Mouse (Mus musculus) hematopoietic stem cell, adult 5-6 weeks (primary cell): ENCODE data around the gene C1qtnf6. TPM values are rescaled to one million over a fixed set of nuclear protein-coding genes. Genes with fewer than 3 reads are reported as not detected.

Source experiments
- ATAC-seq, 2 experiments: fragments of 125-278 bp in 1 of 2; replicated peaks in 1 of 2; 2 replicates each; pipeline ENCODE4 v1.8.0; 2016 to 2017; ENCODE audit warnings: inconsistent platforms in 2 of 2, mild to moderate bottlenecking in 2 of 2, moderate number of reproducible peaks in 2 of 2, low read depth in 1 of 2, moderate TSS enrichment in 1 of 2; ENCODE audit not compliant: low FRiP score in 2 of 2, poor library complexity in 2 of 2, severe bottlenecking in 2 of 2, insufficient read depth in 1 of 2, low TSS enrichment in 1 of 2
- total RNA-seq: library from RNA; stranded (forward); fragments of 172-1452, 232-1000 nt; gene quantifications from 2 replicates; pipeline ENCODE4 v1.2.3, GENCODE M21; 2017

C1qtnf6 gene
- total RNA-seq, 1 experiment from 2014 or later: 2.5 TPM

GRCm38 (mm10) chr15:78528726-78529411 is 2.3 kb downstream of the C1qtnf6 start:
- ATAC-seq: no peak

- no peak; a peak in 1 of 4 replicates for ATAC-seq
Observed at GRCm38 (mm10) chr15:78527973-78528372, 3.2 kb downstream of the C1qtnf6 start.

- ATAC-seq: no peak
Observed at GRCm38 (mm10) chr15:78524163-78524562, 7.1 kb downstream of the C1qtnf6 start.

GRCm38 (mm10) chr15:78521892-78522291 is 9.3 kb downstream of the C1qtnf6 start:
- ATAC-seq: peak in 1 of 2 experiments; percentile 33; a peak in 1 of 4 replicates

- ATAC-seq: no peak
Observed at GRCm38 (mm10) chr15:78521331-78521730, 9.9 kb downstream of the C1qtnf6 start.

- ATAC-seq: peak in 1 of 2 experiments; percentile 4; a peak in 1 of 4 replicates
Observed at GRCm38 (mm10) chr15:78520112-78520715, 11.0 kb downstream of the C1qtnf6 start.

- no peak for ATAC-seq
Observed at GRCm38 (mm10) chr15:78518221-78518620, 13.0 kb downstream of the C1qtnf6 start.

GRCm38 (mm10) chr15:78515759-78516158 is 15.5 kb downstream of the C1qtnf6 start:
- ATAC-seq: no peak

- peak; percentile 47 to 50; a peak in 2 of 4 replicates for ATAC-seq
Observed at GRCm38 (mm10) chr15:78514393-78515146, 16.6 kb downstream of the C1qtnf6 start.

- no peak for ATAC-seq
Observed at GRCm38 (mm10) chr15:78513019-78513418, 18.2 kb downstream of the C1qtnf6 start.

- 0 out of 4 replicates have a peak, but pooled peaks of 1 of the 2 experiments have one; percentile 14 for ATAC-seq
Observed at GRCm38 (mm10) chr15:78511951-78512350, 19.3 kb downstream of the C1qtnf6 start.

GRCm38 (mm10) chr15:78510736-78511135 is 20.5 kb downstream of the C1qtnf6 start:
- ATAC-seq: peak in 1 of 2 experiments; percentile 40; a peak in 2 of 4 replicates

GRCm38 (mm10) chr15:78510121-78510576 is 21.1 kb downstream of the C1qtnf6 start:
- ATAC-seq: peak; percentile 36 to 47; a peak in 1 of 4 replicates

- ATAC-seq: no peak
Observed at GRCm38 (mm10) chr15:78509297-78509899, 21.8 kb downstream of the C1qtnf6 start.

GRCm38 (mm10) chr15:78508443-78508842 is 22.8 kb downstream of the C1qtnf6 start:
- ATAC-seq: no peak

- no peak for ATAC-seq
Observed at GRCm38 (mm10) chr15:78505541-78505940, 25.7 kb downstream of the C1qtnf6 start.

- ATAC-seq: no peak
Observed at GRCm38 (mm10) chr15:78504816-78505215, 26.4 kb downstream of the C1qtnf6 start.
